Mouse (Mus musculus) right cerebral cortex, postnatal 36 days (tissue): ENCODE results near the gene Mta1.

Source experiments
- DNase-seq, 2 experiments: peaks; one replicate each; pipeline ENCODE4 v3.0.0; 2022; ENCODE audit warnings: low spot score in 2 of 2, mixed read lengths in 1 of 2

Mta1 gene

GRCm38 (mm10) chr12:113097749-113098281 is at the start of gene Mta1:
Mta1 (plus strand) TSS chr12:113098278.
- no peak for DNase-seq

GRCm38 (mm10) chr12:113049836-113050235 is 48.2 kb upstream of the Mta1 start:
- no peak for DNase-seq

- DNase-seq: no peak
These were observed 47.4 kb upstream of the Mta1 start for GRCm38 (mm10) chr12:113050671-113051070.

- no peak for DNase-seq
These were observed 46.3 kb upstream of the Mta1 start for GRCm38 (mm10) chr12:113051628-113052403.

GRCm38 (mm10) chr12:113056089-113056488 is 42.0 kb upstream of the Mta1 start:
- DNase-seq: no peak

- DNase-seq: no peak
These were observed 37.9 kb upstream of the Mta1 start for GRCm38 (mm10) chr12:113060178-113060577.

GRCm38 (mm10) chr12:113061606-113062005 is 36.5 kb upstream of the Mta1 start:
- DNase-seq: no peak

GRCm38 (mm10) chr12:113062201-113062600 is 35.9 kb upstream of the Mta1 start:
- DNase-seq: no peak

- DNase-seq: no peak
These were observed 34.4 kb upstream of the Mta1 start for GRCm38 (mm10) chr12:113063700-113064099.

- no peak for DNase-seq
These were observed 30.1 kb upstream of the Mta1 start for GRCm38 (mm10) chr12:113068002-113068401.

GRCm38 (mm10) chr12:113069389-113069788 is 28.7 kb upstream of the Mta1 start:
- no peak for DNase-seq

- DNase-seq: no peak
These were observed 26.8 kb upstream of the Mta1 start for GRCm38 (mm10) chr12:113071321-113071720.

GRCm38 (mm10) chr12:113071827-113072226 is 26.3 kb upstream of the Mta1 start:
- no peak for DNase-seq

- DNase-seq: peak in 1 of 2 experiments; percentile 29
These were observed 24.4 kb upstream of the Mta1 start for GRCm38 (mm10) chr12:113073420-113074328.

- DNase-seq: peak; percentile 85 to 86
These were observed 23.6 kb upstream of the Mta1 start, which contains the start of gene Tex22 for GRCm38 (mm10) chr12:113074329-113075062. Tex22 (plus strand) TSS chr12:113074502.

GRCm38 (mm10) chr12:113075063-113075454 is 23.0 kb upstream of the Mta1 start:
- peak; percentile 67 to 76 for DNase-seq

- DNase-seq: no peak
These were observed 22.6 kb upstream of the Mta1 start for GRCm38 (mm10) chr12:113075486-113075885.

- DNase-seq: no peak
These were observed 10.8 kb upstream of the Mta1 start for GRCm38 (mm10) chr12:113087276-113087675.

GRCm38 (mm10) chr12:113088026-113088425 is 10.1 kb upstream of the Mta1 start:
- DNase-seq: no peak

- DNase-seq: no peak
These were observed 9.0 kb upstream of the Mta1 start for GRCm38 (mm10) chr12:113089107-113089506.

- DNase-seq: no peak
These were observed 8.0 kb upstream of the Mta1 start for GRCm38 (mm10) chr12:113090053-113090452.

GRCm38 (mm10) chr12:113097040-113097439 is 1.0 kb upstream of the Mta1 start:
- DNase-seq: no peak
